Mouse (Mus musculus) thymus, adult 2 months (tissue): ENCODE results near the gene Xcl1.

ENCODE experiments used
- CTCF ChIP-seq: fragments of 200-500 bp; IDR thresholded peaks from 2 replicates; pipeline ENCODE4 v1.5.1; 2012; ENCODE audit warnings: mild to moderate bottlenecking, control low read depth, low read length, moderate library complexity, borderline replicate concordance; ENCODE audit not compliant: control insufficient read depth, poor library complexity, insufficient read depth; ENCODE audit errors: extremely low read depth
- POLR2A ChIP-seq: fragments of 200-500 bp; IDR thresholded peaks from 2 replicates; pipeline ENCODE4 v1.6.1; 2012; ENCODE audit warnings: mild to moderate bottlenecking, low read length, control low read depth, moderate library complexity; ENCODE audit not compliant: control insufficient read depth, poor library complexity, insufficient read depth; ENCODE audit errors: extremely low read depth

DNA sequence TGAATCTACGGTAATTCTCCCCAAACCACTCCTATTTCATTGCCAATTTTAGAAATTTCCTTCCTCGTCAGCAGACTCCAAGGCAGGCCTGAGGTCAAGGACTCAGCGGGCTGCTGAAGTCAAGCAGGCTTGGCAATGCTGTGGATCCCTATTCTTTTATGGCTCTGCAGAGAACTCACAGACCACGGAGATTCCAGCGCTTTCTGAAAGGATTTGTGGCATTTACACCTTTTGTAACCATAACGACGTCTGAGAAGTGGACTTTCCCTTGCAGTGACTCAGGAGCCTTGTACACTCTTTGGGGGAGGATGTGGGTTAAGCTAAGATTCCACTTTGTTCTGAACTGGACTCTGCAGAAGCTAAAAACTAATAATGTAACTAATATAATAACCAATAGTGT is 40.4 kb upstream of the Xcl1 start:
- TF ChIP-seq CTCF (no peak), POLR2A (no peak)
